Mouse (Mus musculus): ENCODE data around the gene Rab25.
"Not testable (repeated sequence)": the region's sequence is repeated elsewhere in the genome, so short reads cannot be mapped to it uniquely, and the experiment has no call there.

Rab25 gene

DNA sequence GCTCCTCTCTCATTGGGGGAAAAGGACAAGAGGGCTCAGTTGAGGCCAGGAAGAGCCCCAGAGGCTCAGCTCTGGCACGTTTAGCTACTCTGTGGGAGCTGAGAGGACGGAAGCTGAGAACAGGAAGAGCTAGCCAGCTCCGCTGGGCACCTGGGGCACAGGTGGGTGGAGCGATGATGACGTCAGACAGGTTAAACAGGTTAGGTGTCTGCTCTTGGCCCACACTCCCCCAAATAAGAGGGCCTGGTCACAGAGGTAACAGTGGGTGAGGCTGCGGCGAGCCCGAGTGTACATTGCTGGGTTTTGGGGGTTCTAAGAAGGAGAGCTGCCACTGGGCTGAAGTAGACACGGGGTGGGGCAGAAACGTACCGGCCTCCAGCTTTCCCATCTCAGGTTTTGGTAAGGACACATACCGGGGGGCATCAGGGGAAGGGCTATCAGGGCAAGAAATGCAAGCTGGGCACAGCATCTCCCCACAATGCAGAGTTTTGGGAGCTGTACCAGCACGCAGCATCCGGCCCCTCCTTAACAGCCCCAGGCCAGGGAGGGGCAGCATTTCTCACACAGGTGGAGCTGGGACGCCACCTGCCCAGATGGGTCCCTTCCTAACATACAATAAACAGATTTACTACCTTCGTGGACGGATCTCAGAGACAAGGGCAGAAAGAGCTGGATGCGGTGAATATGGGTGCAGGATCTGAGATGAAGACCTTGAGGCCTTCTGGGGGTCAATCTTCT, at the start of gene Rab25:
TSS of gene Rab25 (minus strand) at position 121 of the 738 bp plus-strand sequence.
- no peak for DNase-seq (ENCODE audit: low read depth, low spot score)

DNA sequence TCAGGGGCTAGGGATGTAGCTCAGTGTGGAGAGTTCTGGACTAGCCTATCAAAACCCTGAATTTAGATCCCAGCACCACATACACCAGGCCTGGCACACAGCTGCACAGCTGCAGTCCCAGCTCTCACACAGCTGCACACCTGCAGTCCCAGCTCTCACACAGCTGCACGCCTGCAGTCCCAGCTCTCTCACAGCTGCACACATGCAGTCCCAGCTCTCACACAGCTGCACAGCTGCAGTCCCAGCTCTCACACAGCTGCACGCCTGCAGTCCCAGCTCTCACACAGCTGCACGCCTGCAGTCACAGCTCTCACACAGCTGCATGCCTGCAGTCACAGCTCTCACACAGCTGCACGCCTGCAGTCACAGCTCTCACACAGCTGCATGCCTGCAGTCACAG, 48.4 kb upstream of the Rab25 start:
- not testable (repeated sequence) for DNase-seq (ENCODE audit: low read depth, low spot score)

DNA sequence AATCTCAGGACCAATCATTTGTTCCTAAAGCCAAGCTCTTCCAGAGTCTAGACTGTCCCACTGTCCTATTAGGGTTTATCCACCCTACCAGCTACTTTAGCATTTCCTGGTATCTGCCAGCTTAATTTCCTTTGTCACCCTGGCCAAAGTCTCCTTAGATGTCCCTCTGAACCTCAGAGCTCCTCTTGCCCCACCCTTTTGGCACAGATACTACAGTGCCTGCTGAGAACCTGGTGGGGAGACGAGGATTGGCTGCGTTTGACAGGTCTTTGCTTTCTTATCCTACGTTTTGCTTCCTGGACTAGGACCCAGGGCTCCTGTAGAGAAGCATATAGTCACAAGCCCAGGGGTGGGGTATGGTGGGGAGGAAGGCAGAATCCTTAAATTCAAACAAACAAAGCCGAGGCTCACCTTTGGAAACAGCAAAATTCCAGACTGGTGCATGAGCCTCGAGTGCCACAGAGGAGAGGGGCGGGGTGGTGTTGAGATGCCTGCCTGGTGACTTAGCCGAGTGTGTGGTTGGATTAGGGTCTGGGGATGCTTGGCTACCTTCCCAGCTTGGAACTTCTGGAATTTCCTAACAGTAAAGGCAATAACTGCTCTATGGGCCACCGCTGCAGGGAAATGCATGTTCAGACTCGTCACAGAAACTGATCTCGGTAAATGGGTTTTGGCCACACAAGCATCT, 45.9 kb upstream of the Rab25 start:
- DNase-seq (ENCODE audit: low read depth, low spot score), result no peak

DNA sequence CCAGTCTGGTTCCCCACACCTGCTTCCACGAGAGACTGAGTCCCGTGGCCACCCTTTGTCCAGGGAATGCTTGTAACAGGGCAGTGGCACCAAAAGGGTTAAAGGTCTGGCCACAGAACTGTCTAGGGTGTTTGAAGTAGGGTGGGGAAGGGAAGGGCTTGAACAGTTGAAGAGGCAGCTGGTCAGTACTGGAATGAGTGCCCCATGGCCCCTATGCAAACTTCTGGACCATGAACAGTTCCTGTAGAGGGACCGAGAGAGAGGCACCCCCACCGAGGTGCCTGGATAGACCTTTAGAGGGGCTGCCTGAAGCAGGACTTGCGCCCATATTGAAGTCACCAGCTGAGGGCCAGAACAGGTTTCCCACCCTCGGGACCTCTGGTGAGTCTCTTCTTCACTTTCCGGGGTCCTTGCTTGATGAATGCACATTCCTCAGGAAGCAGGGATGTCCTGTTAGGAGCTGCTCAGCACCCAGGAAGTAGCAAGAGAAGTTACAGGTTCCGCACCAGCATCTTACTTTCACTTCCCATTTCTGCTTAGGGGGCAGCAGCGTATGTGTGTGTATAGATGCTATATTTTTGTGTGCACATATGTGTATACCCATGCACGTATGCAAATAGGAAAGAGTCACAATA, 45.0 kb upstream of the Rab25 start:
- no peak for DNase-seq (ENCODE audit: low read depth, low spot score)

DNA sequence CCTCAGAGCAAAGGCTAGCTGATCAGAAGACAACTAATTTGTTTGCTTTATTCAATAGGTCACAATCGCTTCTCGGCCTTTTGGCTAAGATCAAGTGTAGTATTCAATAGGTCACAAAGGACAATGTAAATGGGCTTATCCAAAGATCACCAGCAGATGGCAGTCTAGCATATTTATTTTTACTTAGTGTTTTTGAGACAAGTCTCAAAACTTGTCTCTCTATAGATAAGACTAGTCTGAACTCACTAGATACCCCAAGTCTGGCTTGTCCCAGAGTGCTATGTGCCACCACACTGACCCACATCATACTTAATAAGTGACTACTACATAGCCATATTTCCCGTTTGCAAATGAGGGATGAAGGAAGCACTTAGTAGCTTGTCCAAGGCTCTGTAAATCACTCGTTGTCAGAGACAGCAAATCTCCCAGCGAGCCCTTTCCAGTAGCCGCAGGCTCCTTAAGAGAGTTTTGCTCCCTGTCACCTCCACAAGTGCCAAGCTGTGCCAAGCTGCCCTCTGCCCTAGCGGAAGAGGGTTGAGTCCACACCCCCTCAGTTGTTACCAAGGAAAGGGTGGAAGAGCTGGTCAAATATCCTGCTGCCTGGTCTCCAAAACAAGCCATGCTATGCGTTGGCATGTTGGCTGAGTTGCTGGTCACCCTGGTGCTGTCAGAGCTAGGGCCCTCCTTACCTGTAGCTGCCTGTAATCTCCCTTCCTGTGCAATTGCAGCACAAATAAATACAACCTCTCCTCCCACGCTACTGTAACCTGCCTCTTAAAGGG, 44.0 kb upstream of the Rab25 start:
- peak; percentile 80 for DNase-seq (ENCODE audit: low read depth, low spot score)

DNA sequence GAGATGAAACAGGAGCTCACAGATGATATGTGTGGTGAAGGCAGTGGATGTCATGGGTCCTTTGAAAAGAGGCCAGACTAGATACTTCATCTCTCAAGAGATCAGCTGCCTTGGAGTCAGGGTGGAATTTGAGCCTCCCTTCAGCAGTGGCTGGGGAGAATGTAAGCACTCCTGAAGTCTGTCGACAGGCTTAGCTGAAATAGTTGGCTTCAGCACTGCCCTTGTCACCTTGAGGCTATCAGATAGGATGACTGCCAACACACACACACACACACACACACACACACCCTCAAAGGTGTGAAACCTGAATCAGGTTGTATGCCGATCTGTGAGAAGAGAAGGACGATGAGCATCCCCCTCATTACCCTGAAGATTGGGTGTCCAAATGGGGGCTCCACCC, 42.9 kb upstream of the Rab25 start:
- no peak for DNase-seq (ENCODE audit: low read depth, low spot score)

DNA sequence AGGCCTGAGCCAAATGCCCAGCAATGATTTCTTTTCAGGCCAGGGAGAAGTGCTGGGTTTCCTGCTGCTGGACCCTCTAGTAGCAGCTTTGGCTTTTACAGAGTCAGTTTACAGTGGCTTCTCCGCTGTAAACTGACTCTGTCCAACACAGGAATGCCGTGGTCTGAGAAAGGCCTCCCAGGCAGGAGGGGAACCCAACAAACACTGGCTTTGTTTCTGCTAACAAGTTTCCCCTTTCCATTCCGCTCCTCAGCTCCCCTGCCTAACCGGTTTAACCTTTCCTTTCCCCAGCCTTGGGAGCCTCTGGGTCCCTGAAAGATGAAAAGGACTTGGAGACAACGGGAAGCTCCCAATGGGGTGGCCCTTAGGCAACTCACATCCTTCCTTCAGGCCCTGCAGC, 42.1 kb upstream of the Rab25 start:
- no peak for DNase-seq (ENCODE audit: low read depth, low spot score)

DNA sequence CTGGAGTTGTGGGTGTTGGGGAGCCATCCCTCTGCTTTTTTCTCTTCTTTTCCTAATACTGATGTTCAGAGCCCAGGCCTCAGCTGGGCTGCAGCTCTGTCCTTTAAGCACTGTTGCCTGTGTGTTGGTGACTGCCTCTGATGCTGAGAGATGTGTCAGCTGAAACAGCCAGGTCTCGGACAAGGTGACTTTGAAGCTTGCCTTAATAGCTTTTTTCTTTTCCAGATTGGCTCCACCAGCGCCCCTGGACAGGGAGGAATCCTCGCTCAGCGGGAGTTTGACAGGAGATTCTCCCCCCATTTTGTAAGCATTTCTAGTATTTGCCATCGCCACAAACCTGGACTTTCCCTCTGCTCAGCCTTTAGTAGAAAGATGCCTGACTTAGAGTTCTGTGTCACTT, 38.5 kb upstream of the Rab25 start:
- DNase-seq (ENCODE audit: low read depth, low spot score), result no peak

DNA sequence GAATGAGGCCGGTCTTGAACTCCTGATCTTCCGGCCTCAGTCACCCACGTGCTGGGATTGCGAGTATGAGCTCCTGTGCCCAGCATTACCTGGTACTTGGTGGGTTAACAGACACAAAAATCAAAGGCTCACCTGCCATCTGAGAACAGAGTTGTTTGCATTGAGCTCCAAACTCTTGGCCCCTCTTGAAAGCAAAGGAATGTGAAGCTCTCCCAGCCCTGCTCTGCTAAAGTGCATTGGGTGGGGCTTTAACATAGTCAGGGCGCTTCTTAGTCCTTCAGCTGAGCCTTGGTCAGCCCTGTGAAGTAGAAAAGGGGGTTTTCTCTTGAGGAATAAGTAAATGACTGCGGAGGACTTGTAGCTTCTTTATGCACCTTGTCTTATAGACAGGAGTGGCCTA, 37.7 kb upstream of the Rab25 start:
- DNase-seq (ENCODE audit: low read depth, low spot score), result no peak

DNA sequence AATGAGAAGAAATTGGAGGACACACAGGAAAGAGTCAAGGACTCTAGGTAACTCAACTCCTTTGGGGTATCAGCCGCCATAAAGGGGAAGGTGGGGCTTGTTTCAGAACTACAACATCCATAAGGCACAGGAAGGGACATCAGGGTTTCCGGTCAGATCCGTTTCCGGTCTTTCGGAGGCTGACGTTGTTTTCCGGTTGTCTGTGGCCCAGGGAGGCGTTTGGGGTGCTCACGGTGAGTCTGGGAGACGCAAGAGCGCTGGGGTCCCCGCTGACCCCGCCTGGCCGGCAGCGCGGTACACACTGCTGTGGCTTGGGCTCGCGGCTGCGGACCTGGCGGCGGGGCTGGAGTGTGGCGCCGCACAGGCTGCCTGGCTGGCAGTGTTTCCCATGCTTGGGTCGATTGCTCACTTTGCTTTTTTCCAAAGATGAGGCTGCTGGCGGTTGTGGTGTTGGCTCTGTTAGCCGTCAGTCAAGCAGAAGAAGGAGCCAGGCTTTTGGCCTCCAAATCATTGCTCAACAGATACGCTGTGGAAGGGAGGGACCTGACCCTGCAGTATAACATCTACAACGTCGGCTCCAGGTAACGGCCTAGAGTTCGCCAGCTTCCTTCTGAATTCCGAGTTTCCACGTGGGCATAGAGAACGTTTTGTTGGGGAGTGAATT, 31.5 kb upstream of the Rab25 start:
- peak; percentile 96 for DNase-seq (ENCODE audit: low read depth, low spot score)

DNA sequence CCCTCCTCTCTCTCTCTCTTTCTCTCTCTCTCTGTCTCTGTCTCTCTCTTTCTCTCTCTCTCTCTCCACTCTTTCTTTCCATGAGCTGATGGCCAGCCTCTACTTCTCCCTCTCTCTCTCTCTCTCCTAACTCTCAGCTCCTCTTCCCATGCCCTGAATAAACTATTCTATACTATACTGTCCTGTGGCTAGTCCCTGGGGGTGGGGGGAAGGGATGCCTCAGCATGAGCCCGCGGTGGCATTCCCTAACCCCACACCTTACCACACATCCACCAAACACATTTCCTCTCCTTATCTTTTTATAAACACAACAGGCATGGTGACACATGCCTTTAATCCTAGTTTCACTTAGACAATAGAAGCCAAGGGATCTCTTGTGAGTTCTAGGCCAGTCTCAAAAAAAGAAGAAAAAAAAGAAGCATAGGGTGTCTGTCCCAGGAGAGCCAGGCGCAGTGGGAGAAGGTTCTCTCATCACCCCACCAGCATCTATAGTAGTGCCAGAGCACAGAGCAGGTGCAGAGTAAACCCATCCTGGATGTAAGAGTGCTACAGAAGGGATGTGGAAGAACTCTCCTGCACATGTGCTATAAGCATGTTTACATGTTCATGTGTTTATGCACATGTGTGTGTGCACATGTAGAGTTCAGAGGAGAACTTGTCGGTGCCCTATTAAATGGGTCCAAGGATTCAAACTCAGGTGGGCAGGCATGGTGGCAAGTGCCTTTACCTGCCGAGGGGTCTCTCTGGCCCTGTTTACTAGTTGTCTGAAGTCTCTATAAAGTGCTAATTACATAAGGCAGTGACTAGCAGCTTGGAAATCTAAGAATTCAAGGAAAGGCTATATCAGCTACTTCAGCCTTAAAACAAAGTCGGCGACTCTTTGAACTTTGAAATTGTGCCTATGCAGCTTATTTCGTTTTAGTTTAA, 30.7 kb upstream of the Rab25 start:
- no peak for DNase-seq (ENCODE audit: low read depth, low spot score)

DNA sequence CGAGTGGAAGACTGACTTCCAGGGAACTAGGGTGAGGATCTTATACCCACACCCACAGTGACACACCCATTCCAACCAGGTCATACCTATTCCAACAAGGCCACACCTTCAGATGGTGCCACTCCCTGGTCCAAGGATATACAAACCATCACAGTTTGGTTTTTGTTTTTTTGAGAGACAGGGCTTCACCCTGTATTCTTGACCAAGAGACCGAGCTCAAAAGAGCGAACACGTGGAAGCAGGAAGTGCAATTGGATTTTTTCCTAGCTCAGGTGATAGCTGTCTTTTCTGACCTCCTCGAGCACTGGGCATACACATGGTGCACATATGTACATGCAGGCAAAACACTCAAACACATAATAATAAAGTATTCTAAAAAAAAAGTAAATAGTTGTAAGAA, 29.7 kb upstream of the Rab25 start:
- DNase-seq (ENCODE audit: low read depth, low spot score), result not testable (repeated sequence)

DNA sequence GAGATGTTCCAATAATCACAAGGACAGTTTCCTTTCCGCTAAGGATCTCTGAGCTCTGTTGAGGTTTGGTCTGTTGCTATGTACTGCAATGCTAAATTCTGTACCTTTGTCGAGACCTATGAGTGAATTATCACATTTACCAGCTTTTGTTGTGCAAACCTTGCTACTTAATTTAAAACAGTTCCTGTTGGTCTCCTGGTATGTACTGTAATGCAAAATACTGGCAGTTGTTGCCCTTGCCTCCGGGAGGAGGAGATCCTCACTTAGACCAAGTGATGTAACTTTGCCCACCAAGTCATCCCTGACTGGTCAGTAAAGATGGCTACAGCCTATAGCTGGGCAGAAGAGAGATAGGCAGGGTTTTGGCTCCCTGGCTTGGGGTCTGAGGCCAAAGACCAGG, 27.4 kb upstream of the Rab25 start, which contains the start of gene Ssr2:
TSS of gene Ssr2 (plus strand) at position 337 of the 400 bp plus-strand sequence.
- DNase-seq (ENCODE audit: low read depth, low spot score), result no peak

DNA sequence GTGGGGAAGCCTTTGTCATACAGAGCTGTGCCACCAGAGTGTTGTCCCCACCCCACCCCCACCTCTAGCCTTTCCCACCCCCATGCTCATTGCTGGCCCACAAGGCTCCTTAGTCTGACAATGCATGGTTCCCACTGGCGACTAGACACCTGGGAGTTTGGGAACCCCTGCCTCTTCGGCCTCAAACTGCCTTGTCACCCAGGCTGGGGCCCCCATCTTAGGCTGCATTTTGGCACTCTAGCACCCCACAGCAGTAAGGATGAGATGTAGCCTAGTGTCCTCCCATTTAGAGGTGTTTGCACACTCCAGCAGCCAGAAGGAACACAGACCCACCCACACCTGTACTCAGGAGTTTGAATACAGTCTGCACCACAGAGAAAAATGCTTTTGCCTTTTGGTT, 25.7 kb upstream of the Rab25 start:
- DNase-seq (ENCODE audit: low read depth, low spot score), result no peak

DNA sequence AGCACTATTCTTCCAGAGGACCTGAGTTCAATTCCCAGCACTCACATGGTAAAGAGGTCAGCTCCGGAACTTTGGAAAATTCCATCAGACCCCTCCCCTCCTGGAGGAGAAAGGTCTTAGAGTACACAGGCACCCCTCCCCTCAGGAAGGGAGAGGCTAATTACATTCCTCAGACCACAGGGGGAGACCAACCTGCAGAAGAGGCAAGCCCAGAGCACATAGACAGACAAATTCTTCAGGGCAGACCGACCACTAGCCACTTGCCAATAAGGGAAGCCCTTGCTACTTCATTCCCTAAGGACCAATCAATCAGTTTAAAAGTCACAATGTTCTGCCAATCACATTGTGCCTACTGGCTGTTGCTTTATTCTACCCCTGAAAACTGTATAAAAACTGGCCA, 24.7 kb upstream of the Rab25 start:
- no peak for DNase-seq (ENCODE audit: low read depth, low spot score)

DNA sequence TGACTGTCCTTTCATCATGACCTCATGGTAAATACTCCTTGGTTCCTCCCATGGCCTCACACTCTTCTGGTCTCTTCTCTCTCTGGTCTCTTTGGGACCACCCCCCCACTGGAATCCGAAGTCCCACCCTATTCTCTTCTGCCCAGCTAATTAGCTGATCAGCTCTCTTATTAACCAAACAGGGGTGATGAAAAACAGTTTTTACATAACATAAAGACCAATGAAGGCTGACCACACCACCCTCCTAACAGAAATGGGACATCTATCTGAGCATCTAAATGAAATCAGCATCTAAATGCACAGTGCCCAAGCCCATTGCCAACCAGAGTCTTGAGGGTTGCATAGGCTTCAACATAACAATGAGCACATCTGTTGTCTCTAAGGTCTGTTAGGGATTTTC, 23.8 kb upstream of the Rab25 start:
- DNase-seq (ENCODE audit: low read depth, low spot score), result no peak

DNA sequence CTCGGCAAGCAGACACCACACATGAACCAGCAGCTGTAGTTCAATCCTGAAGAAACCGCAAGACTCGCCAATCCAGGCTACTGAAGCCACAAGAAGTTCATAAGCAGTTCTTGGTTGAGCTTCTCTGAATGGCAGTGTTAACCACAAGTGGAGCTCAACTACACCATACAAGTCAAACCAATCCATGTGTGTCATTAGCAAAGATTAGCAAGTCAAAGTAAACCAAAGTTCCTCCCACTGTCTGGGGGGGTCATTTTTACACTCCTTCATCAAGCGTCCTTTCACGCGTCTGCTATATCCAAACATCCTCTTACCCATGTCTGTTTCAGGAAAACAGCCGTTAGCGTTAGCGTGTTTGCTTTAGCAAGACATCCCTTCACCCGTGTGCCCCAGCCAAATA, 22.2 kb upstream of the Rab25 start:
- DNase-seq (ENCODE audit: low read depth, low spot score), result no peak

DNA sequence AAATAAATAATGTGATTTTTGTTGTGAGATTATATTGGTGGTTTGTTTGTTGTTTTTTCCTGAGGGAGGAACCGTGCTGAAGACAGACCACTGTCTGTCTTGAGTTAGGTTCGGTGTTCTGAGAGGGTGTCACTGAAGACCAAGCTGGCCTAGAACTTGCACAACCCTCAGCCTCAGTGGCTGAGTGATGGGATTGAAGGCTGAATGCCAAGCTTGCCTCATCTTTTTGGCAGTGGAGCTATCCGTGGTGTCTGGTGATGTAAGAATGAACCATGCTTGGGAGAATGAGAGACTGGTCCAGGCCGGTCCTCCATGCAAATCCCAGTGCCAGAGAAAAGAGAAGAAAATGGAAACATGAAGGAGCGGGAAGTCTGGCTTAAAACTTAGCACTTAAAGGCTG, 21.6 kb upstream of the Rab25 start:
- DNase-seq (ENCODE audit: low read depth, low spot score), result no peak

DNA sequence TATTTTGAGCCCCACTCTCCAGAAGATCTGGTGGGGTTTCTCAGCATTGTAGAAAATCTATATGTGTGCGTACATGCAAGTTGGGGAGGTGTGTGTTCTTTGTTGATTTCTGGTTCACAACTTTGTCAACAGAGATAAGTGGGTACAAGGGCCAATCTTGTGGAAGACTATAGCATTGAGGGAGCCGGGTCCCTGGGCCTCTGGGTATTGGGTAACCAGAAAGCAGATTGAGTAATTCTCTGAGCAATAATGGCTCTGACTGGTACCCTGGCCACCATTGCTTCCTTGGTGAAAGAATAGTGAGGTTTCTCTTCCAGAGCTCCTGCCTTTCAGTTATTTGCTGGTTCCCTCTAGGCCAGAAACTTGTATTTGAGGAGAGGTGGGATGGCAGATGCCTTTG, 21.0 kb upstream of the Rab25 start:
- no peak for DNase-seq (ENCODE audit: low read depth, low spot score)

DNA sequence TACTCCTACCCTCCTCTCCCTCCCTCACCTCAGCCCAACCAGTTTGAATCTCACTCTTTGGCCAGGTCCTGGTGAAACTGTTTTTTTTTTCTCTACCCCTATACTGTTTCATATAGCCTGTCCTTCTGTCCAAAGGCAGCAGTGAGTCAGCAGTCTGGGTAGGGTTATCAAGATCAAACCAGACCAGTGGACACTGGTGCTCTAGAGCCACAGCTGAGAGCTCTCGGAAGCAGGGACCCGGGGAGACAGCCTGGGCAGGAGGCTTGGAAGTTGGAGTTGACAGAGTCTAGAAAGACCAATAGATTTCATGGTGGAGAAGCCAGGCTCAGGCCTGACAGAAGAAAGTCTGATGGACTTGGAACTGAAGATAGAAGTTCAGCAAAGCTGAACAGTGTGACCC, 20.5 kb upstream of the Rab25 start:
- no peak for DNase-seq (ENCODE audit: low read depth, low spot score)

All from brain, adult 2 months (tissue).